Mouse (Mus musculus) heart, embryonic 16.5 days (tissue): Measurements from ENCODE around the gene 2010300C02Rik. TPM values are rescaled to one million over a fixed set of nuclear protein-coding genes. Genes with fewer than 3 reads are reported as not detected.

Experiments
- ATAC-seq: fragments of 200-750 bp; cut with Nextera tagmentation; replicated peaks from 2 replicates; pipeline ENCODE4 v1.8.0; 2017; ENCODE audit warnings: moderate number of reproducible peaks; ENCODE audit not compliant: insufficient read depth, low FRiP score; ENCODE audit errors: extremely low read depth
- H3K27ac ChIP-seq: fragments of 300-500 bp; sonication (generic); 2 replicates; pipeline ENCODE4 v1.5.1; 2014; ENCODE audit warnings: mild to moderate bottlenecking, low read length, control low read depth, moderate library complexity
- H3K27me3 ChIP-seq: fragments of 300-500 bp; sonication (generic); 2 replicates; pipeline ENCODE4 v1.6.1; 2014; ENCODE audit warnings: low read length, mixed read lengths; ENCODE audit not compliant: control insufficient read depth, insufficient read depth
- H3K36me3 ChIP-seq: fragments of 300-500 bp; sonication (generic); 2 replicates; pipeline ENCODE4 v1.6.1; 2014; ENCODE audit not compliant: control insufficient read depth, insufficient read depth
- H3K4me1 ChIP-seq: fragments of 300-500 bp; sonication (generic); 2 replicates; pipeline ENCODE4 v1.6.1; 2014; ENCODE audit warnings: low read length, mixed read lengths; ENCODE audit not compliant: control insufficient read depth, insufficient read depth
- H3K4me2 ChIP-seq: fragments of 300-500 bp; sonication (generic); 2 replicates; pipeline ENCODE4 v1.6.1; 2014; ENCODE audit warnings: low read depth, mild to moderate bottlenecking, control low read depth, low read length
- H3K4me3 ChIP-seq: fragments of 300-500 bp; sonication (generic); 2 replicates; pipeline ENCODE4 v1.5.1; 2014; ENCODE audit warnings: mild to moderate bottlenecking, control low read depth, low read length
- H3K9ac ChIP-seq: fragments of 300-500 bp; sonication (generic); 2 replicates; pipeline ENCODE4 v1.6.1; 2014; ENCODE audit warnings: low read length, control low read depth
- H3K9me3 ChIP-seq: fragments of 300-500 bp; sonication (generic); replicated peaks from 2 replicates; pipeline ENCODE4 v1.6.1; 2016; ENCODE audit warnings: low read length; ENCODE audit not compliant: control insufficient read depth
- WGBS: fragments of 180-500 bp; shearing (Covaris S2); extraction: QIAGEN DNeasy Blood & Tissue Kit; methylation state at CpG from one replicate; pipeline ENCODE4 v1.1.7; 2014; 5-methylcytosine and 5-hydroxymethylcytosine counted together
- polyA plus RNA-seq: library from polyadenylated mRNA; unstranded; fragments of >200 nt; fragmentation: Nextera tagmentation; extraction: Ambion mirVana; gene quantifications from 2 replicates; pipeline ENCODE4 v1.2.1, GENCODE M21; 2015

Gene 2010300C02Rik
- polyA plus RNA-seq: 4.5 and 5.2 TPM in 2 replicates

GRCm38 (mm10) chr1:37719761-37720640 is at the start of gene 2010300C02Rik:
TSS of gene 2010300C02Rik (minus strand) at chr1:37720085.
- H3K27me3 ChIP-seq: peaks cover 4% of the 10 kb centered on the region
- WGBS: under 1% methylated on average over 67 of the region's 69 CpGs
- H3K36me3 ChIP-seq: no peaks in the 10 kb centered on the region
- peak within 1 kb of the TSS; percentile 99 for H3K4me2 ChIP-seq
- H3K9ac ChIP-seq: peak within 1 kb of the TSS; percentile 79
- H3K4me3 ChIP-seq: peak within 1 kb of the TSS; percentile 71
- ATAC-seq: peak; percentile 63
- no peaks in the 10 kb centered on the region; the same call in 1 of the 2 replicates for H3K4me1 ChIP-seq
- H3K9me3 ChIP-seq: no peaks in the 10 kb centered on the region
- peak within 1 kb of the TSS; percentile 49; the same call in 1 of the 2 replicates for H3K27ac ChIP-seq

GRCm38 (mm10) chr1:37759407-37759806 is 39.5 kb upstream of the 2010300C02Rik start:
- Histone ChIP-seq H3K36me3 (no peaks in the 10 kb centered on the region), H3K9ac (no peak overlapping the region), H3K4me2 (no peak overlapping the region), H3K4me3 (no peak overlapping the region), H3K27ac (no peak overlapping the region), H3K27me3 (no peaks in the 10 kb centered on the region), H3K4me1 (no peaks in the 10 kb centered on the region), H3K9me3 (no peaks in the 10 kb centered on the region)
- no peak for ATAC-seq

- Histone ChIP-seq H3K27ac (no peak overlapping the region), H3K4me3 (no peak overlapping the region), H3K4me1 (no peaks in the 10 kb centered on the region), H3K27me3 (no peaks in the 10 kb centered on the region), H3K9me3 (no peaks in the 10 kb centered on the region), H3K4me2 (no peak overlapping the region), H3K36me3 (no peaks in the 10 kb centered on the region), H3K9ac (no peak overlapping the region)
- WGBS: 62% methylated on average over 9 of the region's 9 CpGs
- ATAC-seq: no peak
Observed at GRCm38 (mm10) chr1:37744650-37745259, 24.9 kb upstream of the 2010300C02Rik start.

- H3K9ac ChIP-seq: no peak overlapping the region
- no peak for ATAC-seq
- H3K4me1 ChIP-seq: no peaks in the 10 kb centered on the region
- no peaks in the 10 kb centered on the region for H3K9me3 ChIP-seq
- H3K4me3 ChIP-seq: no peak overlapping the region
- H3K4me2 ChIP-seq: no peak overlapping the region
- no peaks in the 10 kb centered on the region for H3K36me3 ChIP-seq
- H3K27ac ChIP-seq: no peak overlapping the region
- no peaks in the 10 kb centered on the region for H3K27me3 ChIP-seq
- WGBS: 71% methylated on average over 14 of the region's 14 CpGs
Observed at GRCm38 (mm10) chr1:37742602-37743270, 22.9 kb upstream of the 2010300C02Rik start.

- no peaks in the 10 kb centered on the region for H3K27me3 ChIP-seq
- H3K27ac ChIP-seq: no peak overlapping the region
- H3K4me3 ChIP-seq: no peak overlapping the region
- H3K36me3 ChIP-seq: no peaks in the 10 kb centered on the region
- H3K4me1 ChIP-seq: no peaks in the 10 kb centered on the region
- H3K4me2 ChIP-seq: no peak overlapping the region
- H3K9me3 ChIP-seq: no peaks in the 10 kb centered on the region
- ATAC-seq: no peak
- WGBS: 85% methylated on average over 11 of the region's 11 CpGs
- H3K9ac ChIP-seq: no peak overlapping the region
Observed at GRCm38 (mm10) chr1:37742126-37742525, 22.2 kb upstream of the 2010300C02Rik start.

- no peaks in the 10 kb centered on the region for H3K27me3 ChIP-seq
- H3K4me3 ChIP-seq: no peak overlapping the region
- H3K9me3 ChIP-seq: no peaks in the 10 kb centered on the region
- 52% methylated on average over 8 of the region's 8 CpGs for WGBS
- H3K4me1 ChIP-seq: no peaks in the 10 kb centered on the region
- H3K36me3 ChIP-seq: no peaks in the 10 kb centered on the region
- ATAC-seq: no peak
- H3K4me2 ChIP-seq: no peak overlapping the region
- H3K9ac ChIP-seq: no peak overlapping the region
- H3K27ac ChIP-seq: no peak overlapping the region
Observed at GRCm38 (mm10) chr1:37740161-37740802, 20.4 kb upstream of the 2010300C02Rik start.

GRCm38 (mm10) chr1:37738895-37739294 is 19.0 kb upstream of the 2010300C02Rik start:
- Histone ChIP-seq H3K4me1 (no peaks in the 10 kb centered on the region), H3K9ac (no peak overlapping the region), H3K27ac (no peak overlapping the region), H3K4me3 (no peak overlapping the region), H3K27me3 (no peaks in the 10 kb centered on the region), H3K9me3 (no peaks in the 10 kb centered on the region), H3K4me2 (no peak overlapping the region), H3K36me3 (no peaks in the 10 kb centered on the region)
- 56% methylated on average over 2 of the region's 2 CpGs for WGBS
- ATAC-seq: no peak

GRCm38 (mm10) chr1:37737045-37737444 is 17.2 kb upstream of the 2010300C02Rik start:
- H3K4me2 ChIP-seq: no peak overlapping the region
- no peaks in the 10 kb centered on the region for H3K4me1 ChIP-seq
- no peaks in the 10 kb centered on the region for H3K36me3 ChIP-seq
- 67% methylated on average over 4 of the region's 4 CpGs for WGBS
- no peak overlapping the region for H3K27ac ChIP-seq
- ATAC-seq: no peak
- no peak overlapping the region for H3K9ac ChIP-seq
- no peak overlapping the region for H3K4me3 ChIP-seq
- no peaks in the 10 kb centered on the region for H3K27me3 ChIP-seq
- H3K9me3 ChIP-seq: no peaks in the 10 kb centered on the region
